Mouse (Mus musculus) frontal cortex, postnatal 14 days (tissue): Measurements from ENCODE around the gene Homer1.

Source experiments
- DNase-seq, 2 experiments: peaks; one replicate each; pipeline ENCODE4 v3.0.0; 2022; ENCODE audit warnings: low spot score in 2 of 2

Homer1 gene

GRCm38 (mm10) chr13:93340555-93341278 lies 41.3 kb downstream of the Homer1 start:
- no peak for DNase-seq

GRCm38 (mm10) chr13:93342641-93343040 lies 43.2 kb downstream of the Homer1 start:
- DNase-seq: no peak

- DNase-seq: no peak
These were observed 45.0 kb downstream of the Homer1 start for GRCm38 (mm10) chr13:93344395-93344794.

- DNase-seq: no peak
These were observed 46.4 kb downstream of the Homer1 start for GRCm38 (mm10) chr13:93345854-93346253.

- DNase-seq: no peak
These were observed 52.6 kb downstream of the Homer1 start for GRCm38 (mm10) chr13:93352030-93352429.

- DNase-seq: no peak
These were observed 55.2 kb downstream of the Homer1 start for GRCm38 (mm10) chr13:93354420-93355278.

- no peak for DNase-seq
These were observed 55.8 kb downstream of the Homer1 start for GRCm38 (mm10) chr13:93355279-93355587.

- no peak for DNase-seq
These were observed 59.1 kb downstream of the Homer1 start for GRCm38 (mm10) chr13:93358522-93358921.

- no peak for DNase-seq
These were observed 68.1 kb downstream of the Homer1 start for GRCm38 (mm10) chr13:93367555-93367954.

- DNase-seq: no peak
These were observed 69.6 kb downstream of the Homer1 start for GRCm38 (mm10) chr13:93368812-93369584.

GRCm38 (mm10) chr13:93374457-93374856 lies 75.0 kb downstream of the Homer1 start:
- no peak for DNase-seq

- DNase-seq: no peak
These were observed 79.1 kb downstream of the Homer1 start for GRCm38 (mm10) chr13:93378493-93378892.

GRCm38 (mm10) chr13:93380399-93381063 lies 81.1 kb downstream of the Homer1 start:
- no peak for DNase-seq

GRCm38 (mm10) chr13:93381301-93381700 lies 81.9 kb downstream of the Homer1 start:
- no peak for DNase-seq

- no peak for DNase-seq
These were observed 83.7 kb downstream of the Homer1 start for GRCm38 (mm10) chr13:93383092-93383491.

- DNase-seq: no peak
These were observed 84.2 kb downstream of the Homer1 start for GRCm38 (mm10) chr13:93383620-93384019.

- DNase-seq: no peak
These were observed 85.0 kb downstream of the Homer1 start for GRCm38 (mm10) chr13:93384481-93384880.

- no peak for DNase-seq
These were observed 85.7 kb downstream of the Homer1 start for GRCm38 (mm10) chr13:93385147-93385546.

GRCm38 (mm10) chr13:93387440-93387839 lies 88.0 kb downstream of the Homer1 start:
- no peak for DNase-seq

GRCm38 (mm10) chr13:93388594-93389241 lies 89.3 kb downstream of the Homer1 start:
- DNase-seq: no peak

GRCm38 (mm10) chr13:93389242-93389625 lies 89.8 kb downstream of the Homer1 start:
- DNase-seq: no peak
